ENCODE assay signal across 8 mouse cellular contexts in the genomic region with DNA sequence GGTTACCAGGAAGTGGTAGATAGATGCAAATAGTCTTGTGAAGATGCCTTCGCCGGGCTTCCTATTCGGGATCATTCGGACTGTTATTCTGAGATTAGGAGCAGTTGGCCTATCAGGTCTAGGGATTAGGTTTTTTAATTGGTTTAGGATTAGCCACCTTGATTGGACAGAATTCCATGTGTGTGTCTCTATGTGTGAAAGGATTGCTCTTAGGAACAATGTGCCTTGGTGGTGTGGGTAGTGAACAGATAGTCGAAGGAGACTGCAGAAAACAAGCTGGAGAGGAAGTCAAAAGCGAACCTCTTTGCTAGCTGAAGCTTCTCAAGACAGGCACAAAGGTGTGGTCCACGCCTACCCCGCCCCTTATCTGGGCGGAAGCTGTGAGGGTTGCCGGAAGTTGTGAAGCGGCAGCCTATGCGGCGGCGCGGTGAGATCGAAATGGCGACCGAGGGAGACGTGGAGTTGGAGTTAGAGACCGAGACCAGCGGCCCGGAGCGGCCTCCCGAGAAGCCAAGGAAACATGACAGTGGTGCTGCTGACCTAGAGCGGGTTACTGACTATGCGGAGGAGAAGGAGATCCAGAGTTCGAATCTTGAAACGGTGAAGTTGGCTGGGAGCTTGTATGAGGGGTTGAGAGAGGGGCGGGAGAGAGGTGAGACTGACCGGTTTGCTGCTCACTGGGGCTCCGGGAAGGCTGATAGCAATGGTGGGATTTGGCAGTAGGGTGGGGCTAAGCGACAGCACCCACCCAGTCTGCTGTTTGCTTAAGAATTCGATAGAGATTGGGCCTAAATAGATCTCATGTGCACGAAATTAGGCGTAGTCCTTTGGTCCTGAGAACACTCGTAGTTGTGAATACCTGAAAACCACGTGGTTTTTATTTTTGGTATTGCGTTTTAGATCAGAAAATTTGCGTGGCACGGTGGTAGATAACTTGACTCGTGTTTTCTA. TPM values are rescaled to one million over a fixed set of nuclear protein-coding genes. Genes with fewer than 3 reads are reported as not detected.
DNase-seq lines count a peak whose midpoint lies in the region; ATAC-seq lines count a peak whose summit lies in the region.

A gene (minus strand): TSS at position 90 of the 951 bp plus-strand sequence.

- peak within 1 kb of the TSS; percentile 81 for H3K27ac ChIP-seq in heart, embryonic 13.5 days (replicated peaks)
- peak within 1 kb of the TSS; percentile 87 for H3K27ac ChIP-seq in liver, embryonic 12.5 days

- H3K9ac ChIP-seq in heart, embryonic 13.5 days: peak within 1 kb of the TSS; percentile 85
- peak within 1 kb of the TSS; percentile 78 for H3K9ac ChIP-seq in liver, embryonic 12.5 days

- peak within 1 kb of the TSS; percentile 66 for H3K4me3 ChIP-seq in heart, embryonic 13.5 days
- H3K4me3 ChIP-seq in liver, embryonic 12.5 days: peak within 1 kb of the TSS; percentile 75

- peaks cover 63% of the 10 kb centered on the region for H3K36me3 ChIP-seq in heart, embryonic 13.5 days
- peaks cover 62% of the 10 kb centered on the region for H3K36me3 ChIP-seq in liver, embryonic 12.5 days
- H3K36me3 ChIP-seq in splenic B cell, adult 2 months (ENCODE audit: control insufficient read depth, insufficient read depth, low read length, poor library complexity, severe bottlenecking): peaks cover 2% of the 10 kb centered on the region; the same call in 1 of the 2 replicates

- no peaks in the 10 kb centered on the region for H3K27me3 ChIP-seq in heart, embryonic 13.5 days (replicated peaks)
- H3K27me3 ChIP-seq in liver, embryonic 12.5 days (replicated peaks): no peaks in the 10 kb centered on the region
- H3K27me3 ChIP-seq in splenic B cell, adult 2 months (ENCODE audit: control insufficient read depth, insufficient read depth, low read length, poor library complexity, severe bottlenecking): no peaks in the 10 kb centered on the region

- peak; percentile 60 for ATAC-seq in heart, embryonic 13.5 days (ENCODE audit: extremely low read depth, insufficient number of reproducible peaks, low FRiP score, low TSS enrichment)
- peak; percentile 96 for ATAC-seq in liver, embryonic 12.5 days

- no peaks in the 10 kb centered on the region for H3K9me3 ChIP-seq in heart, embryonic 13.5 days
- no peaks in the 10 kb centered on the region for H3K9me3 ChIP-seq in liver, embryonic 12.5 days (replicated peaks)

- 2% methylated on average over 41 of the region's 41 CpGs for WGBS in heart, embryonic 13.5 days
- 4% methylated on average over 41 of the region's 41 CpGs for WGBS in liver, embryonic 12.5 days (ENCODE audit: insufficient replicate concordance)

- H3K4me1 ChIP-seq in heart, embryonic 13.5 days: peaks cover 40% of the 10 kb centered on the region
- peaks cover 31% of the 10 kb centered on the region for H3K4me1 ChIP-seq in liver, embryonic 12.5 days

- DNase-seq in CD8-positive naive resting alpha-beta T cell, adult 2 months (ENCODE audit: low read depth in 2 of 2, low spot score in 2 of 2): peak; percentile 84 to 85
- peak; percentile 80 for DNase-seq in c-Kit-negative CD71-positive TER-119-positive erythroid progenitor cells, embryonic 14.5 days (ENCODE audit: low read depth, low spot score)
- peak; percentile 33 for DNase-seq in fat pad, adult 2 months (ENCODE audit: extremely low read depth, low read depth, low spot score)
- DNase-seq in kidney, postnatal 10 days: peak; percentile 90
- DNase-seq in naive thymus-derived CD4-positive, alpha-beta T cell, adult 2 months (ENCODE audit: low read depth): peak; percentile 93
- peak; percentile 92 for DNase-seq in splenic B cell, adult 2 months (ENCODE audit: low read depth, low spot score)

- peak within 1 kb of the TSS; percentile 76 for H3K4me2 ChIP-seq in heart, embryonic 13.5 days
- peak within 1 kb of the TSS; percentile 80 for H3K4me2 ChIP-seq in liver, embryonic 12.5 days

RNA-seq across cellular contexts. Expression of the gene that starts here (rescaled TPM):
- 0.07 and 0.13 TPM in 2 replicates for polyA plus RNA-seq in heart, embryonic 13.5 days (2015; fragmentation: Nextera tagmentation; extraction: Ambion mirVana)
- 0.13 TPM in 1 of 2 replicates, not detected in the other for polyA plus RNA-seq in liver, embryonic 12.5 days (2016; fragmentation: Nextera tagmentation; extraction: Ambion mirVana)

Comparison
In these comparisons a context has a peak if more than half of its experiments do, and no peak if none do; other contexts are left out.
1. Peak in every context shown above with its lines: DNase-seq, ATAC-seq, H3K4me3 ChIP-seq and H3K27ac ChIP-seq.
2. Peak in ATAC-seq, H3K4me3 ChIP-seq, H3K27ac ChIP-seq, H3K9ac ChIP-seq and H3K4me2 ChIP-seq in heart, embryonic 13.5 days; RNA of the gene not detected or under 1 TPM.
3. Peak in ATAC-seq, H3K4me3 ChIP-seq, H3K27ac ChIP-seq, H3K9ac ChIP-seq and H3K4me2 ChIP-seq in liver, embryonic 12.5 days; RNA of the gene not detected or under 1 TPM.
4. DNase-seq: peak in every context shown above with its lines; median percentile 93 in naive thymus-derived CD4-positive, alpha-beta T cell, adult 2 months; 92 in splenic B cell, adult 2 months; 90 in kidney, postnatal 10 days; 84 in CD8-positive naive resting alpha-beta T cell, adult 2 months; 80 in c-Kit-negative CD71-positive TER-119-positive erythroid progenitor cells, embryonic 14.5 days; 33 in fat pad, adult 2 months.